Mouse (Mus musculus): ENCODE measurements at regions not wholly inside any gene's neighbourhood (a gene's known extent, or its start where the extent isn't known, plus 50 kb on each side); places are given as distances from the start of the nearest gene placed in this dataset.

DNA sequence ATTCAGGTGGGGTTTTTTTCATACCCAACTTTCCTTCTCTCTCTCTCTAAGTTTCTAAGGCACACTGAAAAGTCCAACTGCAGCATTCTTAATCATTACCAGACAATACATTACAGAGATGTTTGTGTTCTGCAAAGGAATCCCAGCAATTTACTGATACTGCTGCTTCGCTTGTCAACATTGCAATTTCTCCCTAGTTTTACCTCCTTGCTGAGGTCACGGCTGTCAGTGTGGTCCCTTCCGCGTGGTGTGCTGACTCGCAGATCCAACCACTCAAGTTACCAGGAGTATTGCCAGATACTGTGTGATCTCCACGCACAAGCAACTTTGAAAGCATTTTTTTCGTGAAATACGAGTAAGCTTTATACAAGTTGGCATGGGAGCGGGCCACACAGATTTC is 144.9 kb upstream of the Dab2 start:
- TF ChIP-seq CTCF (IDR thresholded peaks at IDR 0.05; ENCODE audit: low read depth) (no peak), EP300 (IDR thresholded peaks at IDR 0.05; ENCODE audit: low read depth) (no peak)

Data from liver, postnatal 0 days (tissue).